Mouse (Mus musculus) neutrophil, adult 5-6 weeks (primary cell): ENCODE measurements around the gene Vmn2r100. TPM values are rescaled to one million over a fixed set of nuclear protein-coding genes. Genes with fewer than 3 reads are reported as not detected.

Experiments used
- ATAC-seq: fragments of 151-379, 151-347 bp; 2 replicates; pipeline ENCODE4 v1.8.0; 2017; ENCODE audit warnings: mild to moderate bottlenecking, moderate TSS enrichment; ENCODE audit not compliant: insufficient number of reproducible peaks, poor library complexity, low FRiP score, severe bottlenecking; ENCODE audit errors: extremely low read depth
- total RNA-seq: library from RNA; stranded (forward); fragments of 200-1000 nt; gene quantifications from 2 replicates; pipeline ENCODE4 v1.2.3, GENCODE M21; 2017

Vmn2r100 gene
- total RNA-seq: not detected in 2 replicates

DNA sequence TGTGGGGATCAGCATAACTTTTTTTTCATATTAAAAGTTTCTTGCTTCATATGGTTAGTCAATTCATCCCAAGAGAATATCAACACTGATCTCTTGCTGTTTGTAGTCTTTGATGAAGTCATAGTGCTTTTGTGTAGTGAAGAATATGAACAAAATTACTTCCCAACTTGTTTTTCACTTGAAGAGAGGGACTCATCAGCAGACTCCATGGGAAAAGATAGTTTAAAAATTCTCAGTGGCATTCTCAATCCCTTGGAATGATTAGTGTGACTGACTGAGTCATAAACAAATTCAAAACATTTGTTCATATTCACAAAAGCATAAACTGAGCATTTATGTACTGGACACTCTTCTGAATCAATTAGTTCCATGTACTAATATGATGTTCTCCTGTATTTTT, at the start of gene Vmn2r100:
Gene Vmn2r100, plus strand, starts transcription at position 301 of the 400 bp plus-strand sequence.
- no peak for ATAC-seq

DNA sequence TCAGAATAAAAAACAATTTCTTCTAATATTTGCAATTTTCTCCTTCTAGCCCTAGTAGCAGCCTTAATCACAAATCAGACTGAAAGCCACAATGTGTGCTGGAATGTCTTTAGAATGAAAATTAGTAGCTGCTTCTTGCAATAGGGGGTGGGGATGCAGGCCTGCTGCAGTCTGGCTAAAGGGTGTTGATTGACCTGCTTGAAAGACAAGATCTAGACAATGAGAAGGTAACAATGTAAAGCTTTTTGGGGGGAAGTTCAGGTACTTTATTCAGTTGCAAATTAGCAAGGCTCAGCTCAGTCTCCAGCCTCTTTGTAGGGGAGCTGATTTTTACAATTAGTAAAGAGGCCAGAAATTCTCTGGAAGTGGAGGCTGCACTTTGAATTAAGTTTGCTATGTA, 21.7 kb upstream of the Vmn2r100 start:
- ATAC-seq: no peak

DNA sequence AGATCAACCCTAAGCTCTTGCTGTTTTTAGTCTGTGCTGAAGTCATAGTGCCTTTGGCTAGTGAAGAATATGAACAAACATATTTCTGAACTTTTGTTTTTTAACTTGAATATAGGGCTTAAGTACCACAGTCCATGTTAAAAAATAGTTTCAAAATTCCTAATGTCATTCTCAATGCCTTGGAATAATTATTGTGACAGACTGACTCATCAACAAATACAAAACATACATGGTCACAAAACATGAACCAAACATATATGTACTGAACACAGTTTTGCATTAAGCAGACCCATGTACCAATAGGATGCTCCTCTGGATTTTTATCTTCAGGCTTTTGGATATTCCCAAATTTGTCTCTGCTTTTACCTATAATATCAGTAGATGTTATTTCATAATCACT, 72.4 kb downstream of the Vmn2r100 start, which contains the start of gene Vmn2r101:
Gene Vmn2r101, plus strand, starts transcription at position 301 of the 400 bp plus-strand sequence.
- ATAC-seq: no peak

Other genes with a start within 250 kb of the Vmn2r100 start
- not detected in 2 replicates for gene Vmn2r99, start 142.8 kb upstream of the Vmn2r100 start, total RNA-seq
- 0.12 TPM in 1 of 2 replicates, not detected in the other for gene Vmn2r101, start 72.5 kb downstream of the Vmn2r100 start, total RNA-seq
- gene Vmn2r102, start 155.6 kb downstream of the Vmn2r100 start, total RNA-seq: under 0.01 TPM in 1 of 2 replicates, not detected in the other